Comparison of ENCODE assay signal across 11 mouse cellular contexts in the genomic region with DNA sequence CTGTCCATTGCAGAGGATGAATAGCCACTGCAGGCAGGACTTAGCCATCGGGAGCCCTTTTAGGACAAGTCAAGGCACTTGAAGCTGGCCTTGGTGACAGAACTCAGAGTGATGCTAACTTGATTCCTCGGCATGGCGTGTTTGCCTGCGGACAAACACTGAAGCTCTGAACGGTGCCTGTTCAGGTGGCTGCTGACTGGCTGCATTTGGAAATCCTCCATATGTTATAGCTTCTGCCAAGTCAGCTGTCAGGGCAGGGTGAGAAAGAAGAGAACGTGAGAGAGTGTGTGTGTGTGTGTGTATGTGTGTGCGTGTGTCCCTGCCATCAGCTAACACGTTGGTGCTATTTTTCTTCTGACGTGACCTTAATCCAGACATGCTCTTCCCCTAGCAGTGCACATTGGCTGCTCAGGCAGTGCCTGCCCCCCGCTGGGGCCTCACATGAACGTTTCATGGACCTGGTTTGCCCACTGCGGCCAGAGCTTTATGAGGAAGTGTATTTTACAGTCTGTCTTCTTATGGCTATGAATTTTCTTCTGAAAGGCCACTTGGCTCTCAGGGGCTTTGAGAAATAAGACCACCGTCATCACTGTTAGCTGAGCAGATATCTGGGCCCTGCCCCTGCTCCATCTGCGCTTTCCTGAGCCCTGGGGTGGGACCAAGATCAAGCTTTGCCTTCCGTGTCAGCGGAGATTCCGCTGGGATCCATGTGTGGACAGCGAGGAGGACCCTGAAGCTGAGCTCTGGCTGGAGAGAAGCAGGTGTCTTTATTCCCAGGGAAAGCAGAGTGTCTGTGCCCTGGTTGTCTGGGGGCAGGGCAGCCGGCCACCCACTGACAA. TPM values are rescaled to one million over a fixed set of nuclear protein-coding genes. Genes with fewer than 3 reads are reported as not detected.
DNase-seq lines count a peak whose midpoint lies in the region; ATAC-seq and TF ChIP-seq lines count a peak whose summit lies in the region.
"Had no signal": no experiment of that assay in that cellular context is flagged by ENCODE, and none has a peak within 500 bp of the region (broad histone marks: within the 10 kb centered on the region; RNA-seq: fewer than 3 reads in every experiment).

No protein-coding gene starts in this region.

- TF ChIP-seq POLR2A in kidney, adult 2 months (IDR thresholded peaks at IDR 0.05; ENCODE audit: low read depth, low read length) = no peak
- no peak for TF ChIP-seq POLR2A in limb, embryonic 14.5 days (IDR thresholded peaks at IDR 0.05; ENCODE audit: borderline replicate concordance, extremely low read depth, insufficient read depth, insufficient read length)

- ATAC-seq in embryonic facial prominence, embryonic 14.5 days (ENCODE audit: low read depth) = 0 out of 2 replicates have a peak, but pooled peaks have one; percentile 11
- ATAC-seq in limb, embryonic 14.5 days (ENCODE audit: low FRiP score, low read depth) = 0 out of 2 replicates have a peak, but pooled peaks have one; percentile 9

- H3K27ac ChIP-seq in kidney, adult 2 months (ENCODE audit: insufficient read depth, low read depth, low read length) = no peak overlapping the region
- no peak overlapping the region for H3K27ac ChIP-seq in embryonic facial prominence, embryonic 14.5 days (replicated peaks; ENCODE audit: low read depth, low read length)
- peak overlapping the region; percentile 77 for H3K27ac ChIP-seq in heart, embryonic 10.5 days
- H3K27ac ChIP-seq in limb, embryonic 14.5 days (replicated peaks; ENCODE audit: low read depth, low read length) = peak overlapping the region; percentile 30; the same call in 1 of the 2 replicates

- no peak overlapping the region for H3K9ac ChIP-seq in embryonic facial prominence, embryonic 14.5 days (ENCODE audit: low read depth, low read length)
- no peak overlapping the region for H3K9ac ChIP-seq in limb, embryonic 14.5 days (ENCODE audit: low read depth, low read length, severe bottlenecking)

- H3K9me3 ChIP-seq in embryonic facial prominence, embryonic 14.5 days (ENCODE audit: control insufficient read depth, low read length) = no peaks in the 10 kb centered on the region
- no peaks in the 10 kb centered on the region for H3K9me3 ChIP-seq in heart, embryonic 10.5 days
- no peaks in the 10 kb centered on the region for H3K9me3 ChIP-seq in limb, embryonic 14.5 days (ENCODE audit: control insufficient read depth, low read length)
- H3K9me3 ChIP-seq: G1E; megakaryocyte, embryonic 14.5 days had no signal

- DNase-seq in kidney, adult 9 months = peak; percentile 14
- DNase-seq in kidney, adult 2 months = no peak
- no peak for DNase-seq in embryonic facial prominence, embryonic 14.5 days (ENCODE audit: low spot score)
- DNase-seq in heart, embryonic 10.5 days (ENCODE audit: low spot score) = no peak
- peak; percentile 49 for DNase-seq in limb, embryonic 14.5 days (ENCODE audit: low spot score)
- no peak for DNase-seq in embryo, embryonic 11 days
- DNase-seq in urinary bladder, postnatal 36 days (ENCODE audit: low spot score in 2 of 2) = no peak
- no peak for DNase-seq in spleen, adult 18-20 months
- DNase-seq: thymus, postnatal 14 days had no signal

- WGBS in kidney, adult 2 months = 68% methylated on average over 19 of the region's 19 CpGs
- WGBS in embryonic facial prominence, embryonic 14.5 days = 66% methylated on average over 19 of the region's 19 CpGs
- WGBS in heart, embryonic 10.5 days = 64% methylated on average over 19 of the region's 19 CpGs
- WGBS in limb, embryonic 14.5 days = 58% methylated on average over 19 of the region's 19 CpGs

- no peak overlapping the region for H3K4me3 ChIP-seq in kidney, adult 2 months (ENCODE audit: insufficient read depth, low read depth, low read length)
- H3K4me3 ChIP-seq in embryonic facial prominence, embryonic 14.5 days (ENCODE audit: low read depth, low read length) = no peak overlapping the region
- H3K4me3 ChIP-seq in heart, embryonic 10.5 days = no peak overlapping the region
- no peak overlapping the region for H3K4me3 ChIP-seq in limb, embryonic 14.5 days (replicated peaks; ENCODE audit: low read length)
- H3K4me3 ChIP-seq: megakaryocyte, embryonic 14.5 days had no signal

- no peak overlapping the region for H3K4me2 ChIP-seq in embryonic facial prominence, embryonic 14.5 days (ENCODE audit: low read depth, low read length)
- no peak overlapping the region for H3K4me2 ChIP-seq in limb, embryonic 14.5 days (replicated peaks; ENCODE audit: low read depth, low read length, severe bottlenecking)

- H3K27me3 ChIP-seq in kidney, adult 2 months (replicated peaks; ENCODE audit: control insufficient read depth, insufficient read depth, low read length) = no peaks in the 10 kb centered on the region
- H3K27me3 ChIP-seq in embryonic facial prominence, embryonic 14.5 days (replicated peaks; ENCODE audit: control insufficient read depth, insufficient read depth, low read length) = no peaks in the 10 kb centered on the region
- H3K27me3 ChIP-seq in heart, embryonic 10.5 days (ENCODE audit: insufficient read depth, poor library complexity, severe bottlenecking) = no peaks in the 10 kb centered on the region
- no peaks in the 10 kb centered on the region for H3K27me3 ChIP-seq in limb, embryonic 14.5 days (ENCODE audit: control insufficient read depth, insufficient read depth, low read length)

- no peak for TF ChIP-seq CTCF in kidney, adult 2 months (conservative IDR thresholded peaks at IDR 0.05; ENCODE audit: insufficient read depth, insufficient read length, low read depth, low read length)

- H3K36me3 ChIP-seq in kidney, adult 2 months (ENCODE audit: control insufficient read depth, insufficient read depth, low read length) = no peaks in the 10 kb centered on the region
- H3K36me3 ChIP-seq in embryonic facial prominence, embryonic 14.5 days (ENCODE audit: control insufficient read depth, insufficient read depth, low read length) = peaks cover 12% of the 10 kb centered on the region
- H3K36me3 ChIP-seq in heart, embryonic 10.5 days = peaks cover 34% of the 10 kb centered on the region
- H3K36me3 ChIP-seq in limb, embryonic 14.5 days (ENCODE audit: control insufficient read depth, insufficient read depth, low read length) = peaks cover 48% of the 10 kb centered on the region

- peaks cover 34% of the 10 kb centered on the region for H3K4me1 ChIP-seq in kidney, adult 2 months (ENCODE audit: control insufficient read depth, insufficient read depth, low read length)
- peaks cover 18% of the 10 kb centered on the region; the same call in 1 of the 2 replicates for H3K4me1 ChIP-seq in embryonic facial prominence, embryonic 14.5 days (ENCODE audit: control insufficient read depth, insufficient read depth, low read length)
- H3K4me1 ChIP-seq in heart, embryonic 10.5 days = peaks cover 49% of the 10 kb centered on the region
- H3K4me1 ChIP-seq in limb, embryonic 14.5 days (ENCODE audit: control insufficient read depth, insufficient read depth, low read length) = peaks cover 28% of the 10 kb centered on the region

RNA-seq across cellular contexts. Expression of a gene that starts 38.2 kb away (rescaled TPM):
- 92.2 and 98.3 TPM in 2 replicates for polyA plus RNA-seq in kidney, adult 2 months (2012; rRNA removed)
- 4.6 and 4.8 TPM in 2 replicates for polyA plus RNA-seq in embryonic facial prominence, embryonic 14.5 days (2014; fragmentation: Nextera tagmentation; extraction: Ambion mirVana)
- polyA plus RNA-seq in heart, embryonic 10.5 days (2016; fragmentation: Nextera tagmentation; extraction: Ambion mirVana) = 6.0 and 6.5 TPM in 2 replicates
- 28.0 and 31.4 TPM in 2 replicates for polyA plus RNA-seq in limb, embryonic 14.5 days (2012; rRNA removed)
- 5.6 and 6.7 TPM in 2 replicates for polyA plus RNA-seq in limb, embryonic 14.5 days (2014; fragmentation: Nextera tagmentation; extraction: Ambion mirVana)

RNA-seq across cellular contexts. Expression of a gene that starts 47.5 kb away (rescaled TPM):
- polyA plus RNA-seq in kidney, adult 2 months (2012; rRNA removed) = 38.9 and 42.6 TPM in 2 replicates
- 69.7 and 74.6 TPM in 2 replicates for polyA plus RNA-seq in embryonic facial prominence, embryonic 14.5 days (2014; fragmentation: Nextera tagmentation; extraction: Ambion mirVana)
- 56.0 and 66.9 TPM in 2 replicates for polyA plus RNA-seq in heart, embryonic 10.5 days (2016; fragmentation: Nextera tagmentation; extraction: Ambion mirVana)
- 80.1 and 85.2 TPM in 2 replicates for polyA plus RNA-seq in limb, embryonic 14.5 days (2012; rRNA removed)
- polyA plus RNA-seq in limb, embryonic 14.5 days (2014; fragmentation: Nextera tagmentation; extraction: Ambion mirVana) = 89.9 and 111 TPM in 2 replicates

RNA-seq across cellular contexts. Expression of a gene that starts 59.4 kb away (rescaled TPM):
- 3.3 and 4.5 TPM in 2 replicates for polyA plus RNA-seq in kidney, adult 2 months (2012; rRNA removed)
- polyA plus RNA-seq in embryonic facial prominence, embryonic 14.5 days (2014; fragmentation: Nextera tagmentation; extraction: Ambion mirVana) = 6.8 and 7.9 TPM in 2 replicates
- 1.3 and 1.6 TPM in 2 replicates for polyA plus RNA-seq in heart, embryonic 10.5 days (2016; fragmentation: Nextera tagmentation; extraction: Ambion mirVana)
- 6.9 and 8.2 TPM in 2 replicates for polyA plus RNA-seq in limb, embryonic 14.5 days (2012; rRNA removed)
- 10.5 TPM in 2 replicates for polyA plus RNA-seq in limb, embryonic 14.5 days (2014; fragmentation: Nextera tagmentation; extraction: Ambion mirVana)

Comparison
In these comparisons a context has a peak if more than half of its experiments do, and no peak if none do; other contexts are left out.
1. DNase-seq: peak in kidney, adult 9 months (single experiment) and limb, embryonic 14.5 days (single experiment); none in kidney, adult 2 months (single experiment), embryonic facial prominence, embryonic 14.5 days (single experiment), heart, embryonic 10.5 days (single experiment), embryo, embryonic 11 days (single experiment), urinary bladder, postnatal 36 days (0 of 2) and spleen, adult 18-20 months (0 of 2).
2. H3K27ac ChIP-seq: peak in heart, embryonic 10.5 days (single experiment) and limb, embryonic 14.5 days (single experiment); none in kidney, adult 2 months (single experiment) and embryonic facial prominence, embryonic 14.5 days (single experiment).